Mouse (Mus musculus) cortical plate, adult 2 months (tissue): ENCODE data around the gene Aqr.

ENCODE experiments used
- CTCF ChIP-seq: fragments of 200-500 bp; IDR thresholded peaks from 2 replicates; pipeline ENCODE4 v1.5.1; 2011; ENCODE audit warnings: mild to moderate bottlenecking, control low read depth, low read length; ENCODE audit not compliant: insufficient read depth; ENCODE audit errors: extremely low read depth
- POLR2A ChIP-seq: fragments of 200-500 bp; IDR thresholded peaks from 2 replicates; pipeline ENCODE4 v1.6.1; 2011; ENCODE audit warnings: mild to moderate bottlenecking, low read length, control low read depth; ENCODE audit not compliant: insufficient read depth; ENCODE audit errors: extremely low read depth

GRCm38 (mm10) chr2:114156639-114157038 is 30.2 kb downstream of the Aqr start:
- TF ChIP-seq POLR2A (no peak), CTCF (no peak)
